Mouse (Mus musculus): ENCODE measurements around the gene Eef2k. TPM values are rescaled to one million over a fixed set of nuclear protein-coding genes. Genes with fewer than 3 reads are reported as not detected.

Eef2k gene
- polyA plus RNA-seq, 1 experiment from 2014 or later: 11.6 TPM

GRCm38 (mm10) chr7:120882674-120883073 is 40.0 kb downstream of the Eef2k start:
- no peaks in the 10 kb centered on the region for H3K9me3 ChIP-seq (ENCODE audit: control insufficient read depth, low read length)
- H3K4me3 ChIP-seq (ENCODE audit: low read depth, low read length): no peak overlapping the region
- WGBS: 90% methylated on average over 4 of the region's 4 CpGs
- ATAC-seq (ENCODE audit: low read depth): no peak
- H3K27me3 ChIP-seq (ENCODE audit: control insufficient read depth, insufficient read depth, low read length): no peaks in the 10 kb centered on the region
- no peak overlapping the region for H3K27ac ChIP-seq (ENCODE audit: low read depth, low read length)
- H3K36me3 ChIP-seq (ENCODE audit: control insufficient read depth, insufficient read depth, low read length): peaks cover 26% of the 10 kb centered on the region
- no peaks in the 10 kb centered on the region for H3K4me1 ChIP-seq (ENCODE audit: control insufficient read depth, insufficient read depth, low read length)
- H3K4me2 ChIP-seq (ENCODE audit: low read depth, low read length): no peak overlapping the region
- H3K9ac ChIP-seq (replicated peaks; ENCODE audit: low read depth, low read length): no peak overlapping the region

GRCm38 (mm10) chr7:120883523-120884290 is 41.1 kb downstream of the Eef2k start:
- no peak overlapping the region for H3K9ac ChIP-seq (replicated peaks; ENCODE audit: low read depth, low read length)
- H3K4me3 ChIP-seq (ENCODE audit: low read depth, low read length): no peak overlapping the region
- H3K27me3 ChIP-seq (ENCODE audit: control insufficient read depth, insufficient read depth, low read length): no peaks in the 10 kb centered on the region
- no peak overlapping the region for H3K27ac ChIP-seq (ENCODE audit: low read depth, low read length)
- no peaks in the 10 kb centered on the region for H3K4me1 ChIP-seq (ENCODE audit: control insufficient read depth, insufficient read depth, low read length)
- 88% methylated on average over 4 of the region's 4 CpGs for WGBS
- peaks cover 26% of the 10 kb centered on the region for H3K36me3 ChIP-seq (ENCODE audit: control insufficient read depth, insufficient read depth, low read length)
- no peak overlapping the region for H3K4me2 ChIP-seq (ENCODE audit: low read depth, low read length)
- no peaks in the 10 kb centered on the region for H3K9me3 ChIP-seq (ENCODE audit: control insufficient read depth, low read length)
- ATAC-seq (ENCODE audit: low read depth): no peak

- Histone ChIP-seq H3K27me3 (ENCODE audit: control insufficient read depth, insufficient read depth, low read length) (no peaks in the 10 kb centered on the region), H3K4me3 (ENCODE audit: low read depth, low read length) (no peak overlapping the region), H3K9me3 (ENCODE audit: control insufficient read depth, low read length) (no peaks in the 10 kb centered on the region), H3K9ac (replicated peaks; ENCODE audit: low read depth, low read length) (no peak overlapping the region), H3K27ac (ENCODE audit: low read depth, low read length) (no peak overlapping the region), H3K4me2 (ENCODE audit: low read depth, low read length) (no peak overlapping the region), H3K36me3 (ENCODE audit: control insufficient read depth, insufficient read depth, low read length) (peaks cover 31% of the 10 kb centered on the region), H3K4me1 (ENCODE audit: control insufficient read depth, insufficient read depth, low read length) (no peaks in the 10 kb centered on the region)
- 94% methylated on average over 4 of the region's 4 CpGs for WGBS
- ATAC-seq (ENCODE audit: low read depth): no peak
Observed at GRCm38 (mm10) chr7:120884746-120885145, 42.1 kb downstream of the Eef2k start.

- no peak for ATAC-seq (ENCODE audit: low read depth)
- WGBS: 83% methylated on average over 5 of the region's 5 CpGs
- Histone ChIP-seq H3K4me2 (ENCODE audit: low read depth, low read length) (no peak overlapping the region), H3K4me3 (ENCODE audit: low read depth, low read length) (no peak overlapping the region), H3K4me1 (ENCODE audit: control insufficient read depth, insufficient read depth, low read length) (no peaks in the 10 kb centered on the region), H3K27ac (ENCODE audit: low read depth, low read length) (no peak overlapping the region), H3K9ac (replicated peaks; ENCODE audit: low read depth, low read length) (no peak overlapping the region), H3K9me3 (ENCODE audit: control insufficient read depth, low read length) (no peaks in the 10 kb centered on the region), H3K27me3 (ENCODE audit: control insufficient read depth, insufficient read depth, low read length) (no peaks in the 10 kb centered on the region), H3K36me3 (ENCODE audit: control insufficient read depth, insufficient read depth, low read length) (0 out of 2 replicates have a peak, but pooled peaks cover 13% of the 10 kb centered on the region)
Observed at GRCm38 (mm10) chr7:120893123-120893522, 50.5 kb downstream of the Eef2k start.

GRCm38 (mm10) chr7:120897054-120897453 is 54.4 kb downstream of the Eef2k start:
- no peak for ATAC-seq (ENCODE audit: low read depth)
- no peaks in the 10 kb centered on the region for H3K4me1 ChIP-seq (ENCODE audit: control insufficient read depth, insufficient read depth, low read length)
- no peaks in the 10 kb centered on the region for H3K27me3 ChIP-seq (ENCODE audit: control insufficient read depth, insufficient read depth, low read length)
- peaks cover 5% of the 10 kb centered on the region; the same call in 1 of the 2 replicates for H3K36me3 ChIP-seq (ENCODE audit: control insufficient read depth, insufficient read depth, low read length)
- no peaks in the 10 kb centered on the region for H3K9me3 ChIP-seq (ENCODE audit: control insufficient read depth, low read length)
- no peak overlapping the region for H3K9ac ChIP-seq (replicated peaks; ENCODE audit: low read depth, low read length)
- no peak overlapping the region for H3K27ac ChIP-seq (ENCODE audit: low read depth, low read length)
- WGBS: 98% methylated on average over 7 of the region's 7 CpGs
- no peak overlapping the region for H3K4me3 ChIP-seq (ENCODE audit: low read depth, low read length)
- H3K4me2 ChIP-seq (ENCODE audit: low read depth, low read length): no peak overlapping the region

- no peaks in the 10 kb centered on the region for H3K27me3 ChIP-seq (ENCODE audit: control insufficient read depth, insufficient read depth, low read length)
- no peaks in the 10 kb centered on the region for H3K4me1 ChIP-seq (ENCODE audit: control insufficient read depth, insufficient read depth, low read length)
- ATAC-seq (ENCODE audit: low read depth): no peak
- WGBS: 74% methylated on average over 9 of the region's 9 CpGs
- no peak overlapping the region for H3K4me3 ChIP-seq (ENCODE audit: low read depth, low read length)
- no peak overlapping the region for H3K27ac ChIP-seq (ENCODE audit: low read depth, low read length)
- no peak overlapping the region for H3K9ac ChIP-seq (replicated peaks; ENCODE audit: low read depth, low read length)
- H3K36me3 ChIP-seq (ENCODE audit: control insufficient read depth, insufficient read depth, low read length): peaks cover 5% of the 10 kb centered on the region; the same call in 1 of the 2 replicates
- H3K9me3 ChIP-seq (ENCODE audit: control insufficient read depth, low read length): no peaks in the 10 kb centered on the region
- H3K4me2 ChIP-seq (ENCODE audit: low read depth, low read length): no peak overlapping the region
Observed at GRCm38 (mm10) chr7:120897711-120898335, 55.2 kb downstream of the Eef2k start.

GRCm38 (mm10) chr7:120900191-120900590 is 57.6 kb downstream of the Eef2k start:
- 74% methylated on average over 4 of the region's 4 CpGs for WGBS
- no peak overlapping the region for H3K4me3 ChIP-seq (ENCODE audit: low read depth, low read length)

GRCm38 (mm10) chr7:120901701-120902100 is 59.1 kb downstream of the Eef2k start:
- no peak overlapping the region for H3K4me2 ChIP-seq (ENCODE audit: low read depth, low read length)
- no peak overlapping the region for H3K9ac ChIP-seq (replicated peaks; ENCODE audit: low read depth, low read length)
- no peak overlapping the region for H3K27ac ChIP-seq (ENCODE audit: low read depth, low read length)
- H3K4me3 ChIP-seq (ENCODE audit: low read depth, low read length): no peak overlapping the region
- 44% methylated on average over 8 of the region's 8 CpGs for WGBS
- H3K27me3 ChIP-seq (ENCODE audit: control insufficient read depth, insufficient read depth, low read length): no peaks in the 10 kb centered on the region
- no peaks in the 10 kb centered on the region for H3K9me3 ChIP-seq (ENCODE audit: control insufficient read depth, low read length)
- no peaks in the 10 kb centered on the region for H3K4me1 ChIP-seq (ENCODE audit: control insufficient read depth, insufficient read depth, low read length)
- peaks cover 3% of the 10 kb centered on the region; the same call in 1 of the 2 replicates for H3K36me3 ChIP-seq (ENCODE audit: control insufficient read depth, insufficient read depth, low read length)
- ATAC-seq (ENCODE audit: low read depth): no peak

More at GRCm38 (mm10) chr7:120900191-120900590, 57.6 kb downstream of the Eef2k start:
- ATAC-seq (ENCODE audit: low read depth): no peak
- H3K27me3 ChIP-seq (ENCODE audit: control insufficient read depth, insufficient read depth, low read length): no peaks in the 10 kb centered on the region
- H3K4me2 ChIP-seq (ENCODE audit: low read depth, low read length): no peak overlapping the region
- no peaks in the 10 kb centered on the region for H3K4me1 ChIP-seq (ENCODE audit: control insufficient read depth, insufficient read depth, low read length)
- H3K27ac ChIP-seq (ENCODE audit: low read depth, low read length): no peak overlapping the region
- H3K36me3 ChIP-seq (ENCODE audit: control insufficient read depth, insufficient read depth, low read length): peaks cover 5% of the 10 kb centered on the region; the same call in 1 of the 2 replicates
- no peaks in the 10 kb centered on the region for H3K9me3 ChIP-seq (ENCODE audit: control insufficient read depth, low read length)
- no peak overlapping the region for H3K9ac ChIP-seq (replicated peaks; ENCODE audit: low read depth, low read length)

GRCm38 (mm10) chr7:120902931-120903330 is 60.3 kb downstream of the Eef2k start:
- ATAC-seq (ENCODE audit: low read depth): no peak
- H3K4me1 ChIP-seq (ENCODE audit: control insufficient read depth, insufficient read depth, low read length): no peaks in the 10 kb centered on the region
- no peaks in the 10 kb centered on the region for H3K9me3 ChIP-seq (ENCODE audit: control insufficient read depth, low read length)
- no peaks in the 10 kb centered on the region; the same call in 1 of the 2 replicates for H3K36me3 ChIP-seq (ENCODE audit: control insufficient read depth, insufficient read depth, low read length)
- no peak overlapping the region for H3K4me2 ChIP-seq (ENCODE audit: low read depth, low read length)
- H3K9ac ChIP-seq (replicated peaks; ENCODE audit: low read depth, low read length): no peak overlapping the region
- H3K27me3 ChIP-seq (ENCODE audit: control insufficient read depth, insufficient read depth, low read length): no peaks in the 10 kb centered on the region
- WGBS: 35% methylated on average over 3 of the region's 3 CpGs
- no peak overlapping the region for H3K4me3 ChIP-seq (ENCODE audit: low read depth, low read length)
- H3K27ac ChIP-seq (ENCODE audit: low read depth, low read length): no peak overlapping the region

Measured in neural tube, embryonic 14.5 days (tissue).